Mouse (Mus musculus) urinary bladder, adult 2 months (tissue): ENCODE results near the gene Git2. TPM values are rescaled to one million over a fixed set of nuclear protein-coding genes. Genes with fewer than 3 reads are reported as not detected.

Experiments used
- DNase-seq: peaks from one replicate; pipeline ENCODE4 v3.0.0; 2022; ENCODE audit warnings: low spot score
- polyA plus RNA-seq: library from polyadenylated mRNA; depleted of rRNA; stranded (reverse); fragments of >200 nt; gene quantifications from 2 replicates; pipeline ENCODE4 v1.2.3, GENCODE M21; 2012; rRNA removed

Gene Git2
- polyA plus RNA-seq, 1 experiment = 37.5 TPM

DNA sequence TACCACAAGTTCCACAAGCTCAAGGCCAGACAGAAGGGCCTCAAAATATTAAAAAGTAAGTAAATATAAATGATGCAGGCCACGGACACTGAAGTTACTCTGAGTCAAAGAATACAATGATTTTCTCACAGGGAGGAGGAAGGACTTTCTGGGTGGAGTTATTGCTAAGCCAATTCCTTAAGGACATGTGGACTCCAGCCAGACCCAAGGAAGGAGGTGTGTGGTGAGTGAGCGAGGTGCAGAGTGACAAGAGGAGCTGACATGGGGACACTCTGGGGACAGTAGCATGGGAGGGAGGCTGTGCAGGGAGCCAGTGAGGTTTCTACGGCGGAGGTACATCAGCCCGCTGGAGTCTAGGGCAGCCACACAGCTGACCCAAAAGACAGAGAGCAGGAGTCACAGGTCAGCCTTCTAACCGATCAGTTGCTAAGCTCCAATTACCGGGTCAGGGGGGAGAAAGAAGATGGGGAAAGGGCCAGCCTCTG lies 88.5 kb downstream of the Git2 start:
- no peak for DNase-seq

DNA sequence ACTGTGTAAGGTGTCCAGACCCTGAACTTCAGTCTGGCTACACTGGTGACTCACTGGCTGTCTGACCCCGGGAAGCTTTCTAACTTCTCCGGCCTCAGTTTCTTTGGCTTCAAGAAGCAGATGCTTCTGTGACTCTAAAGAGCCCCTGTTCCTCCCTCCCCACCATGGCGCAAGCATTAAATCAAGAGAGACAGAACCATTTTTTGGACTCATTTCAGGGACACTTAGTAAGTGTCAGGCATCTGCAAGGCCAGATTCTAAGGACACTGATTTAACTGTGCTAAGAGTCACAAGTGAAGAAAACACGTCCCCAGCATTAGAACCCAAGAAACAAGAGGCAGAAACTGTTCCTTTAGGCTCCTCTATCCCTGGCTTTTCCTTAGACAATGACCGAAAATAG lies 89.3 kb downstream of the Git2 start:
- DNase-seq = no peak

DNA sequence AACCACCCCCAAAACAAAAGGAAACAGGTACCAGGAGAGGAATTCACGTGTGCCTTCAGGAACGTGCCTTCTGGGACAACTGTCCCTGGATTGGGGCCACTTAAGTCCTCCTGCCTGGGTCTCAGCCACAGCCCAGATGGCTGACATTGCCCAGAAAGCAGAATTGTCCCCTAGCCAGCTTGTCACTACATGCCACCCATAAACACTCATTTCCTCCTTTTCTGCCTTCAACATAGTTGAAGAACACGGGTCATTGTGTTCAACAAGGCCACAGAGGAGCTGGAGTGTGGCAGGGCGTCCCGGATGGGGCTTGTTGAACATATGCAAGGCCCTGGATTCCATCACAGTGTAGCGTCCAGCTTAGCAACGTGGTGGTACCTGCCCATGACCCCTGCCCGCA lies 93.6 kb downstream of the Git2 start:
- no peak for DNase-seq

DNA sequence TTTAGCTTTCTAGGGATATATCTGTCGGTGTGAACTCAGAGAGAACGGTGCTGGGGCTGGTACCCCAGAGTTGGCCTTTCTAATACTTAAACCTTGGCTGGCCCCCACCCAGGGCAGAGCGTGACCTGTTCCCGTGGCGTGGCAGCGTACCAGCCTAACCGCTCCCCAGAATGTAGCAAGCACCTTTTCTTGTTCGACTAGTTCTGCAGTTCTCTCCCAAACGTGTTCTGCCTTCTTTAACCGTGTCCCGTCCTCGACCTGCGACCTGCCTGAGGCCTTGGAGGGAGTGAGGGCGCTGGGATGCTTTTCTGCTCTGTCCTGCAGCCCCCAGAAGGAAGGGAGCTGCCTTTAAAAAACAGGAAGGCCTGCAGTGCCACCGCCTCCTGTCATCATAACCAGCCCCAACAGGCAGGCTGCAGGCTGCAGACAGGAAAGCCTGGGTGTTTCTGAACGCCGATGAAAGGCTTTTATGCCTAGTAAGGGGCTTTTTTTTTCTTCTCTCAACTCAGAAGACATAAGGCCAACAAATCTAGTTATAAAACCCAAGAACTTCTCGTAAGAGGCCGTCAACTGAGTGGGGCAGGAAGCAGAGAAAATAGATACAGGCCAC lies 94.5 kb downstream of the Git2 start:
- no peak for DNase-seq

DNA sequence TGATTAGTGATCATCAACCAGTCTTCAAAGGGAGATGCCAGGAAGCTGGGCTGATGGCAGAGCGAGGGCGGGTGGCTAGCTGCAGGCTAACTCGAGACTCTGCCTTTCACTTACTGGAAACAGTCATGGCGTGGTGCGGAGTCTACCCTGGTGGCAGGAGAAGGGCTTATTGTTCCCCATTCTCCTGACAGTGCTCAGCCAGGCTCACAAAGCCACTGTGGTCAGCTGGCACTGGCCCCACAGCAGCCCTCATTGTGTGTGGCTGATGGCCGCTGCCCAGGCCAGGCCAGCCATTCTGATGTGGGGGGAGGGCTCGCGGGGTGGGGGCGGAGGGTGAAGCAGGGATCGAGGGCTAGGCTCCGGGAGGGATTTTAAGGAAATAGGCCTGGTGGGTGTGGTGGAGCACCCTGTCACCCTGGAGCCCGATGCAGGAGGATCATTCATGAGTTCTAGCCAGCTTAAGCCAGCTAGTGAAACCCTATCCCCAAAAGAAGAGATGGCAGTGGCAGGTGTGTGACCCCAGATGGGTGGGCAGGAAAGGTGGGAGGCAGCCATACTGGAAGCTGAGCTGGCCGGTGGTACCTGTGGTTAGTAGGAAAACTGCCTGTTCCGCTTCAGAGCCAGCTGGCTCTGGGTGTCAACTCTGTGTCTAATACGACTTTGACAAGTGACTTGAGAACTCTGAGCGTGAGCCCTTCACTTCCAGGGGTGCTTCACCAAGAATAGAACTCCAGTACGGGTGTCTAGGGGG lies 95.3 kb downstream of the Git2 start:
- DNase-seq = no peak

Other genes with a start within 250 kb of the Git2 start
- gene Fam222a, start 207.5 kb downstream of the Git2 start, polyA plus RNA-seq = 0.17 and 0.29 TPM in 2 replicates
- gene Trpv4, start 117.1 kb downstream of the Git2 start, polyA plus RNA-seq = 58.9 and 66.3 TPM in 2 replicates
- gene Gltp, start 84.5 kb downstream of the Git2 start, polyA plus RNA-seq = 172 and 192 TPM in 2 replicates
- gene Tchp, start 67.8 kb downstream of the Git2 start, polyA plus RNA-seq = 24.0 and 24.4 TPM in 2 replicates
- gene Ankrd13a, start 840 bp downstream of the Git2 start, polyA plus RNA-seq = 55.6 and 63.2 TPM in 2 replicates
- gene 1500011B03Rik, start 48.0 kb upstream of the Git2 start, polyA plus RNA-seq = 46.2 and 54.9 TPM in 2 replicates
- not detected in 2 replicates for gene 4930519G04Rik, start 78.1 kb upstream of the Git2 start, polyA plus RNA-seq
- 0.01 and 0.04 TPM in 2 replicates for gene Gm9936, start 83.2 kb upstream of the Git2 start, polyA plus RNA-seq
- 30.2 and 36.0 TPM in 2 replicates for gene Oasl2, start 121.4 kb upstream of the Git2 start, polyA plus RNA-seq
- gene Oasl1, start 147.7 kb upstream of the Git2 start, polyA plus RNA-seq = 1.7 and 2.2 TPM in 2 replicates
- 36.2 and 37.4 TPM in 2 replicates for gene 2210016L21Rik, start 166.6 kb upstream of the Git2 start, polyA plus RNA-seq
- gene Hnf1a, start 195.6 kb upstream of the Git2 start, polyA plus RNA-seq = 0.06 and 0.09 TPM in 2 replicates
- gene Sppl3, start 235.6 kb upstream of the Git2 start, polyA plus RNA-seq = 62.5 and 63.9 TPM in 2 replicates